Mouse (Mus musculus): ENCODE measurements around the gene Ms4a6c. TPM values are rescaled to one million over a fixed set of nuclear protein-coding genes. Genes with fewer than 3 reads are reported as not detected.
"Not testable (repeated sequence)": the region's sequence is repeated elsewhere in the genome, so short reads cannot be mapped to it uniquely, and the experiment has no call there.

Ms4a6c gene
- polyA plus RNA-seq, 1 experiment from 2014 or later, result 7.9 TPM

GRCm38 (mm10) chr19:11483941-11484340 is 14.8 kb downstream of the Ms4a6c start:
- H3K36me3 ChIP-seq, result no peaks in the 10 kb centered on the region
- WGBS, result 60% methylated on average over 4 of the region's 4 CpGs
- ATAC-seq (ENCODE audit: borderline replicate concordance, extremely low read depth, low FRiP score, low TSS enrichment), result no peak
- no peak overlapping the region for H3K4me3 ChIP-seq
- H3K9ac ChIP-seq, result no peak overlapping the region
- no peak overlapping the region for H3K27ac ChIP-seq
- H3K4me1 ChIP-seq, result no peaks in the 10 kb centered on the region
- H3K27me3 ChIP-seq, result no peaks in the 10 kb centered on the region
- no peak overlapping the region for H3K4me2 ChIP-seq
- no peaks in the 10 kb centered on the region for H3K9me3 ChIP-seq

- H3K4me1 ChIP-seq, result no peaks in the 10 kb centered on the region
- no peak overlapping the region for H3K9ac ChIP-seq
- no peaks in the 10 kb centered on the region for H3K36me3 ChIP-seq
- no peaks in the 10 kb centered on the region for H3K9me3 ChIP-seq
- H3K27ac ChIP-seq, result no peak overlapping the region
- no peaks in the 10 kb centered on the region for H3K27me3 ChIP-seq
- no peak for ATAC-seq (ENCODE audit: borderline replicate concordance, extremely low read depth, low FRiP score, low TSS enrichment)
- H3K4me2 ChIP-seq, result no peak overlapping the region
- 70% methylated on average over 3 of the region's 3 CpGs for WGBS
- no peak overlapping the region for H3K4me3 ChIP-seq
These were observed 15.2 kb downstream of the Ms4a6c start for GRCm38 (mm10) chr19:11484388-11484787.

- Histone ChIP-seq H3K27ac (no peak overlapping the region), H3K9me3 (no peaks in the 10 kb centered on the region), H3K4me3 (no peak overlapping the region), H3K4me2 (no peak overlapping the region), H3K9ac (no peak overlapping the region), H3K27me3 (no peaks in the 10 kb centered on the region), H3K4me1 (no peaks in the 10 kb centered on the region), H3K36me3 (no peaks in the 10 kb centered on the region)
- WGBS, result 77% methylated on average over 3 of the region's 3 CpGs
- ATAC-seq (ENCODE audit: borderline replicate concordance, extremely low read depth, low FRiP score, low TSS enrichment), result no peak
These were observed 16.1 kb downstream of the Ms4a6c start for GRCm38 (mm10) chr19:11485266-11485665.

GRCm38 (mm10) chr19:11485746-11486145 is 16.6 kb downstream of the Ms4a6c start, which contains the start of gene Gm8369:
TSS of gene Gm8369 (plus strand) at chr19:11485938.
- Histone ChIP-seq H3K27me3 (no peaks in the 10 kb centered on the region), H3K9ac (no peak within 1 kb of the TSS), H3K4me2 (no peak within 1 kb of the TSS), H3K36me3 (no peaks in the 10 kb centered on the region), H3K4me3 (no peak within 1 kb of the TSS), H3K9me3 (no peaks in the 10 kb centered on the region), H3K27ac (no peak within 1 kb of the TSS), H3K4me1 (no peaks in the 10 kb centered on the region)
- ATAC-seq (ENCODE audit: borderline replicate concordance, extremely low read depth, low FRiP score, low TSS enrichment), result no peak
- 52% methylated on average over 2 of the region's 2 CpGs for WGBS

GRCm38 (mm10) chr19:11486599-11486998 is 17.4 kb downstream of the Ms4a6c start:
- H3K4me2 ChIP-seq, result no peak overlapping the region
- H3K4me3 ChIP-seq, result no peak overlapping the region
- no peak overlapping the region for H3K27ac ChIP-seq
- WGBS, result 72% methylated on average over 1 of the region's 1 CpGs
- no peaks in the 10 kb centered on the region for H3K4me1 ChIP-seq
- H3K9ac ChIP-seq, result no peak overlapping the region
- ATAC-seq (ENCODE audit: borderline replicate concordance, extremely low read depth, low FRiP score, low TSS enrichment), result no peak
- H3K27me3 ChIP-seq, result no peaks in the 10 kb centered on the region
- H3K36me3 ChIP-seq, result no peaks in the 10 kb centered on the region
- H3K9me3 ChIP-seq, result no peaks in the 10 kb centered on the region

- Histone ChIP-seq H3K4me2 (no peak overlapping the region), H3K4me1 (no peaks in the 10 kb centered on the region), H3K9me3 (no peaks in the 10 kb centered on the region), H3K36me3 (no peaks in the 10 kb centered on the region), H3K27ac (no peak overlapping the region), H3K27me3 (no peaks in the 10 kb centered on the region), H3K9ac (no peak overlapping the region), H3K4me3 (no peak overlapping the region)
- ATAC-seq (ENCODE audit: borderline replicate concordance, extremely low read depth, low FRiP score, low TSS enrichment), result no peak
- WGBS, result 54% methylated on average over 4 of the region's 4 CpGs
These were observed 22.4 kb downstream of the Ms4a6c start for GRCm38 (mm10) chr19:11491406-11492189.

- Histone ChIP-seq H3K27ac (no peak overlapping the region), H3K4me1 (no peaks in the 10 kb centered on the region), H3K36me3 (no peaks in the 10 kb centered on the region), H3K4me3 (no peak overlapping the region), H3K27me3 (no peaks in the 10 kb centered on the region), H3K9ac (no peak overlapping the region), H3K4me2 (no peak overlapping the region), H3K9me3 (no peaks in the 10 kb centered on the region)
- 75% methylated on average over 1 of the region's 1 CpGs for WGBS
- no peak for ATAC-seq (ENCODE audit: borderline replicate concordance, extremely low read depth, low FRiP score, low TSS enrichment)
These were observed 23.5 kb downstream of the Ms4a6c start for GRCm38 (mm10) chr19:11492671-11493070.

- ATAC-seq (ENCODE audit: borderline replicate concordance, extremely low read depth, low FRiP score, low TSS enrichment), result no peak
- no peak overlapping the region for H3K27ac ChIP-seq
- H3K27me3 ChIP-seq, result no peaks in the 10 kb centered on the region
- H3K4me3 ChIP-seq, result no peak overlapping the region
- no peak overlapping the region for H3K9ac ChIP-seq
- no peak overlapping the region for H3K4me2 ChIP-seq
- no peaks in the 10 kb centered on the region for H3K4me1 ChIP-seq
- no peaks in the 10 kb centered on the region for H3K9me3 ChIP-seq
- no peaks in the 10 kb centered on the region for H3K36me3 ChIP-seq
- WGBS, result 67% methylated on average over 3 of the region's 3 CpGs
These were observed 25.4 kb downstream of the Ms4a6c start for GRCm38 (mm10) chr19:11494519-11494918.

- Histone ChIP-seq H3K27me3 (no peaks in the 10 kb centered on the region), H3K4me3 (no peak overlapping the region), H3K9ac (no peak overlapping the region), H3K27ac (no peak overlapping the region), H3K4me1 (no peaks in the 10 kb centered on the region), H3K36me3 (no peaks in the 10 kb centered on the region), H3K4me2 (no peak overlapping the region), H3K9me3 (no peaks in the 10 kb centered on the region)
- no peak for ATAC-seq (ENCODE audit: borderline replicate concordance, extremely low read depth, low FRiP score, low TSS enrichment)
- 69% methylated on average over 6 of the region's 6 CpGs for WGBS
These were observed 27.2 kb downstream of the Ms4a6c start for GRCm38 (mm10) chr19:11496361-11496760.

GRCm38 (mm10) chr19:11497300-11497699 is 28.1 kb downstream of the Ms4a6c start:
- ATAC-seq (ENCODE audit: borderline replicate concordance, extremely low read depth, low FRiP score, low TSS enrichment); H3K4me1 ChIP-seq; H3K4me3 ChIP-seq; H3K27ac ChIP-seq; H3K36me3 ChIP-seq; H3K4me2 ChIP-seq; H3K9ac ChIP-seq; H3K27me3 ChIP-seq; H3K9me3 ChIP-seq: not testable (repeated sequence)
- 75% methylated on average over 1 of the region's 1 CpGs for WGBS

- no peaks in the 10 kb centered on the region for H3K4me1 ChIP-seq
- no peak for ATAC-seq (ENCODE audit: borderline replicate concordance, extremely low read depth, low FRiP score, low TSS enrichment)
- H3K4me2 ChIP-seq, result no peak overlapping the region
- H3K36me3 ChIP-seq, result no peaks in the 10 kb centered on the region
- H3K9ac ChIP-seq, result no peak overlapping the region
- WGBS, result 81% methylated on average over 1 of the region's 1 CpGs
- no peaks in the 10 kb centered on the region for H3K9me3 ChIP-seq
- H3K27me3 ChIP-seq, result no peaks in the 10 kb centered on the region
- no peak overlapping the region for H3K27ac ChIP-seq
- H3K4me3 ChIP-seq, result no peak overlapping the region
These were observed 31.6 kb downstream of the Ms4a6c start for GRCm38 (mm10) chr19:11500796-11501195.

GRCm38 (mm10) chr19:11501326-11501725 is 32.2 kb downstream of the Ms4a6c start:
- no peaks in the 10 kb centered on the region for H3K9me3 ChIP-seq
- H3K27ac ChIP-seq, result no peak overlapping the region
- no peaks in the 10 kb centered on the region for H3K27me3 ChIP-seq
- WGBS, result 80% methylated on average over 4 of the region's 4 CpGs
- no peak overlapping the region for H3K4me3 ChIP-seq
- no peak for ATAC-seq (ENCODE audit: borderline replicate concordance, extremely low read depth, low FRiP score, low TSS enrichment)
- no peak overlapping the region for H3K9ac ChIP-seq
- no peaks in the 10 kb centered on the region for H3K4me1 ChIP-seq
- H3K36me3 ChIP-seq, result no peaks in the 10 kb centered on the region
- no peak overlapping the region for H3K4me2 ChIP-seq

Data from lung, embryonic 15.5 days (tissue).